Mouse (Mus musculus): ENCODE measurements around the gene Gm11084. TPM values are rescaled to one million over a fixed set of nuclear protein-coding genes. Genes with fewer than 3 reads are reported as not detected.

Gene Gm11084
- polyA plus RNA-seq, 1 experiment: not detected

DNA sequence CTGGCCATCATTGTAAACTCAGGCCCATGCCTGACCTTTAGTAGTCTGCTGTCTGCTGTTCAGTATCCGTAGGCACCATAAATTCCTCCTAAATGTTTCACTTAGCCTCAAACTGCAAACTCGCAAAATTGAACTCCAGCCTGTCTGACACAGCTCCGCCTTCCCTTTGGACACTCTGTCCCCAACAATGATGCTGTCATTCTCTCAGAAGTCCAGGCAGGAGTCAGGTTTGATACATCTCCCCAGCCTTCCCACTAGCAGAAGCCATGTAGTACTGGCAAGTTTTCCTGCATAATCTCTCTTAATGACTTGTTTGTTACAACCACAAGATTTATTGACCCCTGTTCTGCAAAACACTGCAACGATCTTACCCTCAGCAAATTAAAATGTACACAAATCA is 1.7 kb downstream of the Gm11084 start:
- Histone ChIP-seq H3K27me3 (ENCODE audit: control insufficient read depth, insufficient read depth, low read length) (no peaks in the 10 kb centered on the region), H3K27ac (ENCODE audit: control insufficient read depth, insufficient read depth, low read length) (no peak overlapping the region), H3K4me3 (ENCODE audit: control insufficient read depth, insufficient read depth, low read length) (no peak overlapping the region), H3K4me1 (replicated peaks; ENCODE audit: control insufficient read depth, insufficient read depth, low read length) (peaks cover 4% of the 10 kb centered on the region), H3K36me3 (ENCODE audit: control insufficient read depth, insufficient read depth, low read length) (no peaks in the 10 kb centered on the region; the same call in 1 of the 2 replicates)
- no peak for TF ChIP-seq POLR2A (IDR thresholded peaks at IDR 0.05; ENCODE audit: control insufficient read depth, extremely low read depth, insufficient read depth, low read length, poor library complexity)
- TF ChIP-seq CTCF (IDR thresholded peaks at IDR 0.05; ENCODE audit: borderline replicate concordance, control insufficient read depth, extremely low read depth, insufficient read depth, low read length, poor library complexity): no peak
- DNase-seq: no peak
- WGBS: 91% methylated on average over 4 of the region's 4 CpGs

GRCm38 (mm10) chr2:72983211-72983610 is 3.3 kb downstream of the Gm11084 start:
- no peaks in the 10 kb centered on the region for H3K27me3 ChIP-seq (ENCODE audit: control insufficient read depth, insufficient read depth, low read length)
- H3K27ac ChIP-seq (ENCODE audit: control insufficient read depth, insufficient read depth, low read length): no peak overlapping the region
- H3K4me1 ChIP-seq (replicated peaks; ENCODE audit: control insufficient read depth, insufficient read depth, low read length): peaks cover 4% of the 10 kb centered on the region
- no peaks in the 10 kb centered on the region for H3K36me3 ChIP-seq (ENCODE audit: control insufficient read depth, insufficient read depth, low read length)
- TF ChIP-seq CTCF (IDR thresholded peaks at IDR 0.05; ENCODE audit: borderline replicate concordance, control insufficient read depth, extremely low read depth, insufficient read depth, low read length, poor library complexity) (no peak), POLR2A (IDR thresholded peaks at IDR 0.05; ENCODE audit: control insufficient read depth, extremely low read depth, insufficient read depth, low read length, poor library complexity) (no peak)
- H3K4me3 ChIP-seq (ENCODE audit: control insufficient read depth, insufficient read depth, low read length): no peak overlapping the region
- no peak for DNase-seq
- WGBS: 93% methylated on average over 3 of the region's 3 CpGs

DNA sequence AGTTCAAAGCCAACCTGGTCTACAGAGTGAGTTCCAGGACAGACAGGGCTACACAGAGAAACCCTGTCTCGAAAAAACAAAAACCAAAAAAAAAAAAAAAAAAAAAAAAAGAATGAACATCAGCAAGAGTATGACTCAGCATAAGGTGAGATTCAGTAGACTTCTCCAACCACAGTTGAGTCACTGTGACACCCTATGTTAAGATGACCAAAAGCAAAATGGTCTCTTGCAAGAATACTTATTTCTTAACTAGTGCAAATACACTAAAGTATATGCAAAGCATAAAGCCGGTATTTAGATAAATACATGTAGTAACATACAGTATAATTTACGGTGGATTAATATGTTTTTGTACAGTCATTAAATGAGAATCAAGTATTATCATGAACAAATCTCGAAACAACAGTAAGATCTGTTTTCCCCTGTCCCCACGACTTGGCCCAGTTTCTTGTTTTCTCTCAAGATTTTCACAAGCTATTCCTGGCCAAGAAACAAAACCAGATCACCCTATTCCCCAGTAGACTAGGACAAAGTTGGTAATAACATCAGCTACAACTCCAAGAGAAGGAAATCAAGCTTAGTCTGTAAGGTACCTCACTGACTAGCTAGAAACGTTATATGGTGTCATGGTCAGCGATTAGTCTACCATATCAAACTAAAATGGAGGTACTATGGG is 4.3 kb downstream of the Gm11084 start:
- no peaks in the 10 kb centered on the region for H3K36me3 ChIP-seq (ENCODE audit: control insufficient read depth, insufficient read depth, low read length)
- no peak overlapping the region for H3K4me3 ChIP-seq (ENCODE audit: control insufficient read depth, insufficient read depth, low read length)
- WGBS: 84% methylated on average over 7 of the region's 7 CpGs
- peaks cover 4% of the 10 kb centered on the region for H3K4me1 ChIP-seq (replicated peaks; ENCODE audit: control insufficient read depth, insufficient read depth, low read length)
- no peaks in the 10 kb centered on the region for H3K27me3 ChIP-seq (ENCODE audit: control insufficient read depth, insufficient read depth, low read length)
- no peak for TF ChIP-seq CTCF (IDR thresholded peaks at IDR 0.05; ENCODE audit: borderline replicate concordance, control insufficient read depth, extremely low read depth, insufficient read depth, low read length, poor library complexity)
- TF ChIP-seq POLR2A (IDR thresholded peaks at IDR 0.05; ENCODE audit: control insufficient read depth, extremely low read depth, insufficient read depth, low read length, poor library complexity): no peak
- no peak for DNase-seq
- no peak overlapping the region for H3K27ac ChIP-seq (ENCODE audit: control insufficient read depth, insufficient read depth, low read length)

GRCm38 (mm10) chr2:72981441-72982109 is 4.9 kb downstream of the Gm11084 start:
- no peak for DNase-seq
- TF ChIP-seq CTCF (IDR thresholded peaks at IDR 0.05; ENCODE audit: borderline replicate concordance, control insufficient read depth, extremely low read depth, insufficient read depth, low read length, poor library complexity) (no peak), POLR2A (IDR thresholded peaks at IDR 0.05; ENCODE audit: control insufficient read depth, extremely low read depth, insufficient read depth, low read length, poor library complexity) (no peak)
- Histone ChIP-seq H3K27ac (ENCODE audit: control insufficient read depth, insufficient read depth, low read length) (no peak overlapping the region), H3K4me3 (ENCODE audit: control insufficient read depth, insufficient read depth, low read length) (no peak overlapping the region), H3K27me3 (ENCODE audit: control insufficient read depth, insufficient read depth, low read length) (no peaks in the 10 kb centered on the region), H3K36me3 (ENCODE audit: control insufficient read depth, insufficient read depth, low read length) (no peaks in the 10 kb centered on the region), H3K4me1 (replicated peaks; ENCODE audit: control insufficient read depth, insufficient read depth, low read length) (peaks cover 4% of the 10 kb centered on the region)
- WGBS: 55% methylated on average over 9 of the region's 9 CpGs

GRCm38 (mm10) chr2:72981075-72981420 is 5.5 kb downstream of the Gm11084 start:
- peaks cover 4% of the 10 kb centered on the region for H3K4me1 ChIP-seq (replicated peaks; ENCODE audit: control insufficient read depth, insufficient read depth, low read length)
- no peaks in the 10 kb centered on the region for H3K27me3 ChIP-seq (ENCODE audit: control insufficient read depth, insufficient read depth, low read length)
- TF ChIP-seq POLR2A (IDR thresholded peaks at IDR 0.05; ENCODE audit: control insufficient read depth, extremely low read depth, insufficient read depth, low read length, poor library complexity) (no peak), CTCF (IDR thresholded peaks at IDR 0.05; ENCODE audit: borderline replicate concordance, control insufficient read depth, extremely low read depth, insufficient read depth, low read length, poor library complexity) (no peak)
- WGBS: 2% methylated on average over 3 of the region's 3 CpGs
- H3K27ac ChIP-seq (ENCODE audit: control insufficient read depth, insufficient read depth, low read length): peak overlapping the region; percentile 94
- no peaks in the 10 kb centered on the region for H3K36me3 ChIP-seq (ENCODE audit: control insufficient read depth, insufficient read depth, low read length)
- no peak for DNase-seq
- peak overlapping the region; percentile 81 for H3K4me3 ChIP-seq (ENCODE audit: control insufficient read depth, insufficient read depth, low read length)

GRCm38 (mm10) chr2:72980337-72981074 is 6.0 kb downstream of the Gm11084 start, which contains the start of gene Sp3:
Gene Sp3, minus strand, starts transcription at chr2:72980446.
- under 1% methylated on average over 64 of the region's 64 CpGs for whole genome bisulfite sequencing

More at GRCm38 (mm10) chr2:72980337-72981074, 6.0 kb downstream of the Gm11084 start, which contains the start of gene Sp3:
- peak within 1 kb of the TSS; percentile 95 for H3K27ac ChIP-seq (ENCODE audit: control insufficient read depth, insufficient read depth, low read length)
- H3K4me3 ChIP-seq (ENCODE audit: control insufficient read depth, insufficient read depth, low read length): peak within 1 kb of the TSS; percentile 81
- H3K27me3 ChIP-seq (ENCODE audit: control insufficient read depth, insufficient read depth, low read length): no peaks in the 10 kb centered on the region
- TF ChIP-seq POLR2A (IDR thresholded peaks at IDR 0.05; ENCODE audit: control insufficient read depth, extremely low read depth, insufficient read depth, low read length, poor library complexity) (peak; percentile 93), CTCF (IDR thresholded peaks at IDR 0.05; ENCODE audit: borderline replicate concordance, control insufficient read depth, extremely low read depth, insufficient read depth, low read length, poor library complexity) (no peak)
- DNase-seq: peak; percentile 96
- no peaks in the 10 kb centered on the region for H3K36me3 ChIP-seq (ENCODE audit: control insufficient read depth, insufficient read depth, low read length)
- H3K4me1 ChIP-seq (replicated peaks; ENCODE audit: control insufficient read depth, insufficient read depth, low read length): peaks cover 4% of the 10 kb centered on the region

All from thymus, adult 2 months (tissue).